Mouse (Mus musculus) forebrain, embryonic 12.5 days (tissue): ENCODE results near the gene Etv6. TPM values are rescaled to one million over a fixed set of nuclear protein-coding genes. Genes with fewer than 3 reads are reported as not detected.

ENCODE experiments used
- ATAC-seq: fragments of 200-750 bp; cut with Nextera tagmentation; 2 replicates; pipeline ENCODE4 v1.8.0; 2017; ENCODE audit warnings: moderate TSS enrichment; ENCODE audit not compliant: low FRiP score
- H3K27ac ChIP-seq: fragments of 300-500 bp; sonication (generic); 2 replicates; pipeline ENCODE4 v1.5.1; 2016; ENCODE audit warnings: mild to moderate bottlenecking
- H3K27me3 ChIP-seq: fragments of 300-500 bp; sonication (generic); 2 replicates; pipeline ENCODE4 v1.6.1; 2016; ENCODE audit warnings: mild to moderate bottlenecking
- H3K36me3 ChIP-seq: fragments of 300-500 bp; sonication (generic); replicated peaks from 2 replicates; pipeline ENCODE4 v1.6.1; 2016; ENCODE audit warnings: mild to moderate bottlenecking
- H3K4me1 ChIP-seq: fragments of 300-500 bp; sonication (generic); 2 replicates; pipeline ENCODE4 v1.6.1; 2016
- H3K4me2 ChIP-seq: fragments of 300-500 bp; sonication (generic); 2 replicates; pipeline ENCODE4 v1.6.1; 2016; ENCODE audit warnings: mild to moderate bottlenecking, moderate library complexity
- H3K4me3 ChIP-seq: fragments of 300-500 bp; sonication (generic); replicated peaks from 2 replicates; pipeline ENCODE4 v1.5.1; 2016; ENCODE audit warnings: mild to moderate bottlenecking
- H3K9ac ChIP-seq: fragments of 300-500 bp; sonication (generic); 2 replicates; pipeline ENCODE4 v1.6.1; 2016; ENCODE audit warnings: mild to moderate bottlenecking
- H3K9me3 ChIP-seq: fragments of 300-500 bp; sonication (generic); 2 replicates; pipeline ENCODE4 v1.6.1; 2016
- WGBS: fragments of 180-500 bp; shearing (Covaris S2); methylation state at CpG from one replicate; pipeline ENCODE4 v1.1.7; 2016; 5-methylcytosine and 5-hydroxymethylcytosine counted together
- polyA plus RNA-seq: library from polyadenylated mRNA; unstranded; fragments of >200 nt; fragmentation: Nextera tagmentation; extraction: Ambion mirVana; gene quantifications from 2 replicates; pipeline ENCODE4 v1.2.1, GENCODE M21; 2016

Gene Etv6
- polyA plus RNA-seq, 1 experiment from 2014 or later = 15.0 TPM

GRCm38 (mm10) chr6:134119136-134119535 is 83.6 kb downstream of the Etv6 start:
- H3K27ac ChIP-seq = no peak overlapping the region
- H3K27me3 ChIP-seq = no peaks in the 10 kb centered on the region
- no peak overlapping the region for H3K4me2 ChIP-seq
- ATAC-seq = peak; percentile 57; the same call in 1 of the 2 replicates
- H3K9me3 ChIP-seq = no peaks in the 10 kb centered on the region
- H3K4me1 ChIP-seq = peaks cover 4% of the 10 kb centered on the region
- H3K4me3 ChIP-seq = no peak overlapping the region
- 42% methylated on average over 4 of the region's 4 CpGs for WGBS
- H3K36me3 ChIP-seq = no peaks in the 10 kb centered on the region
- no peak overlapping the region for H3K9ac ChIP-seq

- Histone ChIP-seq H3K4me1 (peaks cover 4% of the 10 kb centered on the region), H3K4me3 (no peak overlapping the region), H3K27ac (no peak overlapping the region), H3K36me3 (no peaks in the 10 kb centered on the region), H3K27me3 (no peaks in the 10 kb centered on the region), H3K4me2 (no peak overlapping the region), H3K9me3 (no peaks in the 10 kb centered on the region), H3K9ac (no peak overlapping the region)
- 77% methylated on average over 4 of the region's 4 CpGs for WGBS
- no peak for ATAC-seq
These were observed 84.7 kb downstream of the Etv6 start for GRCm38 (mm10) chr6:134120227-134120626.

GRCm38 (mm10) chr6:134120712-134121111 is 85.2 kb downstream of the Etv6 start:
- H3K9ac ChIP-seq = no peak overlapping the region
- WGBS = 79% methylated on average over 12 of the region's 12 CpGs
- peaks cover 4% of the 10 kb centered on the region for H3K4me1 ChIP-seq
- no peaks in the 10 kb centered on the region for H3K27me3 ChIP-seq
- H3K9me3 ChIP-seq = no peaks in the 10 kb centered on the region
- no peak overlapping the region for H3K27ac ChIP-seq
- H3K4me3 ChIP-seq = no peak overlapping the region
- H3K36me3 ChIP-seq = no peaks in the 10 kb centered on the region
- no peak for ATAC-seq
- H3K4me2 ChIP-seq = no peak overlapping the region

GRCm38 (mm10) chr6:134122945-134123344 is 87.4 kb downstream of the Etv6 start:
- H3K27me3 ChIP-seq = no peaks in the 10 kb centered on the region
- no peaks in the 10 kb centered on the region for H3K9me3 ChIP-seq
- ATAC-seq = no peak
- H3K27ac ChIP-seq = no peak overlapping the region
- peaks cover 12% of the 10 kb centered on the region for H3K4me1 ChIP-seq
- WGBS = 72% methylated on average over 5 of the region's 5 CpGs
- no peak overlapping the region for H3K4me3 ChIP-seq
- H3K4me2 ChIP-seq = no peak overlapping the region
- no peak overlapping the region for H3K9ac ChIP-seq
- H3K36me3 ChIP-seq = no peaks in the 10 kb centered on the region

- WGBS = 91% methylated on average over 7 of the region's 7 CpGs
- Histone ChIP-seq H3K27ac (no peak overlapping the region), H3K4me1 (peaks cover 15% of the 10 kb centered on the region), H3K9me3 (no peaks in the 10 kb centered on the region), H3K9ac (no peak overlapping the region), H3K27me3 (no peaks in the 10 kb centered on the region), H3K4me2 (no peak overlapping the region), H3K4me3 (no peak overlapping the region), H3K36me3 (no peaks in the 10 kb centered on the region)
- ATAC-seq = no peak
These were observed 88.0 kb downstream of the Etv6 start for GRCm38 (mm10) chr6:134123474-134123873.

- peaks cover 2% of the 10 kb centered on the region for H3K36me3 ChIP-seq
- H3K27ac ChIP-seq = no peak overlapping the region
- no peaks in the 10 kb centered on the region for H3K27me3 ChIP-seq
- no peak overlapping the region for H3K9ac ChIP-seq
- H3K4me3 ChIP-seq = no peak overlapping the region
- H3K9me3 ChIP-seq = peaks cover 3% of the 10 kb centered on the region; the same call in 1 of the 2 replicates
- no peak for ATAC-seq
- peaks cover 11% of the 10 kb centered on the region for H3K4me1 ChIP-seq
- 92% methylated on average over 10 of the region's 10 CpGs for WGBS
- no peak overlapping the region for H3K4me2 ChIP-seq
These were observed 88.8 kb downstream of the Etv6 start for GRCm38 (mm10) chr6:134124256-134124655.

GRCm38 (mm10) chr6:134127996-134128395 is 92.5 kb downstream of the Etv6 start:
- peak overlapping the region; percentile 42; the same call in 1 of the 2 replicates for H3K27ac ChIP-seq
- H3K9ac ChIP-seq = no peak overlapping the region
- H3K9me3 ChIP-seq = peaks cover 6% of the 10 kb centered on the region; the same call in 1 of the 2 replicates
- H3K27me3 ChIP-seq = no peaks in the 10 kb centered on the region
- H3K4me2 ChIP-seq = no peak overlapping the region
- no peak overlapping the region for H3K4me3 ChIP-seq
- H3K4me1 ChIP-seq = peaks cover 11% of the 10 kb centered on the region
- WGBS = 49% methylated on average over 6 of the region's 6 CpGs
- H3K36me3 ChIP-seq = peaks cover 5% of the 10 kb centered on the region
- peak; percentile 72; the same call in 1 of the 2 replicates for ATAC-seq

GRCm38 (mm10) chr6:134128594-134128993 is 93.1 kb downstream of the Etv6 start:
- ATAC-seq = no peak
- no peak overlapping the region for H3K4me3 ChIP-seq
- H3K4me1 ChIP-seq = peaks cover 11% of the 10 kb centered on the region
- H3K4me2 ChIP-seq = no peak overlapping the region
- 80% methylated on average over 13 of the region's 13 CpGs for WGBS
- H3K36me3 ChIP-seq = peaks cover 5% of the 10 kb centered on the region
- 0 out of 2 replicates have a peak overlapping the region, but pooled peaks have one; percentile 42 for H3K27ac ChIP-seq
- no peaks in the 10 kb centered on the region for H3K27me3 ChIP-seq
- H3K9ac ChIP-seq = no peak overlapping the region
- H3K9me3 ChIP-seq = peaks cover 6% of the 10 kb centered on the region; the same call in 1 of the 2 replicates

GRCm38 (mm10) chr6:134129848-134130247 is 94.3 kb downstream of the Etv6 start:
- Histone ChIP-seq H3K4me3 (no peak overlapping the region), H3K4me2 (no peak overlapping the region), H3K27me3 (no peaks in the 10 kb centered on the region), H3K27ac (no peak overlapping the region), H3K9me3 (peaks cover 6% of the 10 kb centered on the region; the same call in 1 of the 2 replicates), H3K9ac (no peak overlapping the region), H3K4me1 (peaks cover 11% of the 10 kb centered on the region), H3K36me3 (peaks cover 5% of the 10 kb centered on the region)
- no peak for ATAC-seq
- 95% methylated on average over 7 of the region's 7 CpGs for WGBS

GRCm38 (mm10) chr6:134130816-134131215 is 95.3 kb downstream of the Etv6 start:
- no peak for ATAC-seq
- Histone ChIP-seq H3K27ac (no peak overlapping the region), H3K9ac (no peak overlapping the region), H3K4me2 (no peak overlapping the region), H3K4me3 (no peak overlapping the region), H3K4me1 (peaks cover 11% of the 10 kb centered on the region), H3K9me3 (peaks cover 6% of the 10 kb centered on the region; the same call in 1 of the 2 replicates), H3K36me3 (peaks cover 5% of the 10 kb centered on the region), H3K27me3 (no peaks in the 10 kb centered on the region)
- 95% methylated on average over 5 of the region's 5 CpGs for WGBS

GRCm38 (mm10) chr6:134131601-134132000 is 96.1 kb downstream of the Etv6 start:
- WGBS = 94% methylated on average over 2 of the region's 2 CpGs
- no peak for ATAC-seq
- no peak overlapping the region for H3K4me3 ChIP-seq

GRCm38 (mm10) chr6:134133756-134134155 is 98.3 kb downstream of the Etv6 start:
- 75% methylated on average over 4 of the region's 4 CpGs for WGBS
- Histone ChIP-seq H3K4me2 (no peak overlapping the region), H3K27ac (no peak overlapping the region), H3K4me3 (no peak overlapping the region), H3K4me1 (no peaks in the 10 kb centered on the region), H3K27me3 (no peaks in the 10 kb centered on the region), H3K9ac (no peak overlapping the region), H3K9me3 (peaks cover 6% of the 10 kb centered on the region; the same call in 1 of the 2 replicates), H3K36me3 (peaks cover 5% of the 10 kb centered on the region)
- no peak for ATAC-seq

More at GRCm38 (mm10) chr6:134131601-134132000, 96.1 kb downstream of the Etv6 start:
- no peaks in the 10 kb centered on the region for H3K27me3 ChIP-seq
- H3K4me1 ChIP-seq = peaks cover 11% of the 10 kb centered on the region
- peaks cover 6% of the 10 kb centered on the region; the same call in 1 of the 2 replicates for H3K9me3 ChIP-seq
- H3K4me2 ChIP-seq = no peak overlapping the region
- H3K9ac ChIP-seq = no peak overlapping the region
- peaks cover 5% of the 10 kb centered on the region for H3K36me3 ChIP-seq
- H3K27ac ChIP-seq = no peak overlapping the region

GRCm38 (mm10) chr6:134134821-134135323 is 99.4 kb downstream of the Etv6 start:
- 88% methylated on average over 9 of the region's 9 CpGs for WGBS
- Histone ChIP-seq H3K9ac (no peak overlapping the region), H3K27ac (no peak overlapping the region), H3K4me2 (no peak overlapping the region), H3K9me3 (no peaks in the 10 kb centered on the region), H3K27me3 (no peaks in the 10 kb centered on the region), H3K4me1 (no peaks in the 10 kb centered on the region), H3K36me3 (no peaks in the 10 kb centered on the region; the same call in 1 of the 2 replicates), H3K4me3 (no peak overlapping the region)
- no peak for ATAC-seq
